Mouse (Mus musculus): ENCODE measurements around the gene Map2k4.

GRCm38 (mm10) chr11:65750546-65750945 is 37.6 kb downstream of the Map2k4 start:
- TF ChIP-seq EP300 (IDR thresholded peaks at IDR 0.05; ENCODE audit: low read depth) (no peak), CTCF (IDR thresholded peaks at IDR 0.05; ENCODE audit: low read depth) (no peak)
